Mouse (Mus musculus): ENCODE data around the gene Eif2ak4.

Eif2ak4 gene

DNA sequence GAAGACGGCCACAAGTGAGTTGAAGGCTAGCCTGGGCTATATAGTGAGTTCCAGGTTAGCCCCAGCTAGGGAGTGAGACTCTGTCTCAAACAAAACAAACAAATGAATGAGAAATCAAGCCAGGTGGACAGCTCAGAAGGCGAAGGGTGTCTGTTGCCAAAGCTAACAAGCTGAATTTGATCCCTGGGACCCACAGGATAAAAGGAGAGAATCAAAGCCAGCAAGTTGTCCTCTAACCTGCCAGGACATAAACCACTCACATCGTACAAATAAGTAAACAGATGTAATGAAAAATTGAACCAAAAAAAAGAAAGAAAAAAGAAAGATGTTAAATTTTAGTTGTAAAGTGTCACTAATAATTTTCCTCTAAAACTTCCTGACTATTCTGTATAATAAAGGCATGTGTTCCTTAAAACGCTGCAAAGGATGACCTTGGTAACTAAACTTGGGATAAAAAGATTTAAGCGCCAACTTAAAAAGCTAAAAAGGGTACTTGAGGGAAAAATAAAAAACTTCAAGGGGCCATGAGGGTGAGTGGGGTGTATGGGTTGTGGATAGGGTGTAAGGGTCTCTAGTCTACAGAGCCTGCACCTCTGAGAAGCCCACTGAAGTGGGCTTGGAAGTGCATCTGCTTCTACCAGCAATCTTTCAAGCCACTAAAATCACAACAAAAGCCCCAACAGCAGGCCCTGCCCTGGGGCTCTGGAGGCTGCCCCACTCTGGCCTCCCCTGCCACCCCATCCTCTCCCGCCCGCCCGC, 121.4 kb downstream of the Eif2ak4 start:
- no peak for DNase-seq (ENCODE audit: low spot score in 2 of 2)

DNA sequence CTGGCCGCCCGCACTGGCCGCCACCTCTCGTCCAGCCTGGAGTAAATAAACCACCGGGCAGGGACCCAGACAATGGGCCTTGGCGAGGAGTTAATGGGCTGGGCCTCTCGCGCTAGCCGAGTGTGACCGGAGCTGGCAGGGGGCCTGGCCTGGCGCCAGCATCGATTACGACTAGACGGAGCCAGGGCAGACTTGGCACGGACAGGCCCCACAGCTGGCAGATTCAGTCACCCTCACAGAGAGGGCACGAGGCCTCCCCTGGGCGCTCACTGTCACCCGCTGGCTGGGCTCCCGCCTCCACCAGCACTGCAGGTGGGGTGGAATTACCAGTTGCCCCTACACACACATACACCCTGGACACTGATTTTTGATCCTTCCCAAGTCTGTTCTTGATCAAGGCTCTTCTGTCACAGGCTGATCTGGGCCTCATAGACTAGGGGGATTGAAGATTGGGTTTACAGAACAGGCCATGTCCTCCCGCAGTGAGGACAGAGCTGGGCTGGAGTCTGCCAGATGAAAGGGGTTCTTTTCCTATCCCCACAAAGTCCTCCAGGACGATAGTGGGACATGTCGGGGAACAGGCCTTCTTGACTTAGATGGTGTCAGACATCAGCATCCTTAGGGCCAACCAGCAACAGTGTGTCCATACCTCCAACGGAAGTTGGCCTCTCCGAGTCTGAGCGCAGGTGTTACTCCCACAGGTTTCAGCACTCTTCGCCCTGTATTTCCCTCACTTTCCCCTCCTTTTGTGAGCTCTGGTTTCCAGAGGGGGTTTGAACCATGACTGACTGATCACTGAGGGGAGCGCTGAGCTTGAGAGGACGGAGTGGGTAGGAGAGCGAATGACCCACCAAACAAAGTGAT, 122.3 kb downstream of the Eif2ak4 start:
- peak; percentile 89 to 97 for DNase-seq (ENCODE audit: low spot score in 2 of 2)

DNA sequence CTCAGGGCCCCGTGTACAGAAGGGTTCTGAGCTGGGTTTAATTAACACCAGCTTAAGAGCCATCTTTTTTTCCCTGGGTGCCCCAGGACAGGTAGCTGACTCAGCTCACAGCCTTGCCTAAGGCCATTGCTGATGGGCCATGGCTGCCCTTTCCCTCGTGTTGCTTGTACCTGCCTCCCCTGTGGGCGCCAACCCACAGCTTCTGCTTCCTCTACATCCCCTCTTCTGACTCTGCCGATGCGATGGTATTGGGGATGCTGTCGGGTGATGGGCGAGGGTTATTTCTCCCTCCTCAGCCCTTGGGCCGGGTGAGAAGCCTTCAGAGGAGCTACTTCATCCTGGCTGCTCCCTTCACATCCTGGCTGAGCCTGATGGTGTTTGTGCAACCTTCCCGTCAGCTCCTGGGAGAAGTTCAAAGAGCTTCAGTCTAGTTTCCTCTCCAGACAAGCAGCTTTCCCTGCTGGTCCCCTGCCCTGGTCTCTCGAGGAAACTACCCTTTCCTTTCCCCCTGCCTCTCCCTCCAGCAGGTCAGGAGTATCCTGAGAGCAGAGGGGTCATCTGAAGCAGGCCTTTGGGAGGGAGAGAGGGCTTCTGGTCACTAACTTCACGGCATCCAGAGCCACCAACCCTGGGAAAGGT, 123.5 kb downstream of the Eif2ak4 start:
- DNase-seq (ENCODE audit: low spot score in 2 of 2), result no peak

DNA sequence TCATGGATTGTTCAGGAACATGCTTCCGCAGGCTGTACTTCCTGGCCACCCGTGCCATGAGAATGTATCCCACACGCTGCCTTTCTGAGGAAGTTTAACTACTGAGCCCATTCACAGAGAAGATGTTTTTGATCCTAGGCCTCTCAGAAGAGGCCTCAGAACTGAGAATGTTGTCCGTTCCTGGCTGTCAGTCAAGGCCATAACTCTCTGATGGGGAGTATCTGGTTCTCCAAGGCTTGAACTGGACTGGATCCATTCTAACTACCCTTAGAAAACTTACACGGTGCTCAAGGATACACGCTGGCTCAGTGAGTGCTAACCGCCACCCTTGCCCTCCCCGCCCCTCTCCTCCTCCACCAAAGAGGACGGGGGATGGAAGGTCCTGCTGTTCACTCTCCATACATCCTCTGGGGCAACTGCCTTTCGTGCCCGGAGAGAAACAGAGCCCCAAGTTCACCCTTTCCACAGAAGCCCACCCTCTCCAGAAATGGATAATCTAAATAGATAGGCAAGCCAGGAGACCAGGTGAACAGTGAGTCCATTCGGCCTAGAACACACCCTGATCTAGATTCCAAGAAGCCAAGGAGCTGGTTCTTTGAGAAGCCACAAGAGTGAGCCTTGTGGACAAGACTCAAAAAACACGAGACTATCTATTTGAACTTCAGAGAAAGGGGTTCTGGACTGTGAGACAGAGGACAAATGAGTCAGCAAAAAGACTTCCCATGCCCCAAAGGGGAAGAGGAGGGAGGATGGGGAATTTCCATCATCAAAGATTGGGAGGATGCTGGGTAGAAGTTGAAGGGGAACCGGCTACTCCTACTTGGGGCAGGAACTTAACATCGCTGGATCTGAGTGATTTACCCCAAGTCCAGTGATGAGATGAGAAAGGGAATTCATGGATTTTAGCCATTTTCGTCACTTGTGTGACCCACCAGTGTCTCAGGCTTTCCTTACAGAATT, 124.3 kb downstream of the Eif2ak4 start:
- DNase-seq (ENCODE audit: low spot score in 2 of 2), result no peak

DNA sequence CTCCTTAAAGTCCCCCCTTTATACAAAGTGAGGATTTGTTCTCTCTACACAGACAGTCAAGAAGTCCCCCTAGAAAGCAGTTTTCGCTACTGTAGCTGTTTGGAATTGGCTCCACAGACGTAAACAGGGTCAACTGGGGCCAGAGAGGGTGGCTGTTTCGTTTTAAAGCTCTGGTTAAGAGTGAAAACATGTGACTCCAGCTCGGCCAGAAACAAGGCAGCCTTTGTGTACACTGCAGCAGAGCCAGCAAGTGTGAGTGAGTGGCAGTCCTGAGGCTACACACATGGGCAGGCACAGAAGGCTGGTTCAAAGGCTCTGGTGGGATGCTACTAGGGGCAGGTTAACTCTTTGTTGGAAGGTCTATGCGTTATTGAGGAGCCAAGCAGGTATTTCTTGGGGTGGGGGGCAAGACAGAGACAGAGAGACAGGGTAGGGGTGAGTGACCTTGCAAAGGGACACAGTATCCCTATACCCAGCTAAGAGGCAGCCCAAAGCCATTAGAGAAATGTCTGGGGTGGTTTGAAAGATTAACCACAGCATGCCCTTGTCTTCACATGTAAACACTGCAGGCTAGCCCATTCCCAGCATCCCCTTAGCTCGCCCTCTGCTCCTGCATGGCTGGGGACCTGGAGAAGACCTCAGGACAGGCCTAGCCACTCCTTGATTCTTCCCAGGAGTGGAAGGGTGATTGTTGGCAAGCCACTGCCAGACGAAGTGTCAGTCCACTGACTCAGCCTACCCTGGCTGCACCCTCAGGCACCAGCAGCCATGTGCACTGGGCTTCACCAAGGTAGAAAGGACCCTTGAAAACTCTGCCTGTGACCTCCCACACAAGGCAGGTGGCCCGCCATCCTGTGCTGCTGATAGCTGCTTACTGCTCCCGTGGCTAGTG, 131.9 kb downstream of the Eif2ak4 start:
- DNase-seq (ENCODE audit: low spot score in 2 of 2), result no peak

DNA sequence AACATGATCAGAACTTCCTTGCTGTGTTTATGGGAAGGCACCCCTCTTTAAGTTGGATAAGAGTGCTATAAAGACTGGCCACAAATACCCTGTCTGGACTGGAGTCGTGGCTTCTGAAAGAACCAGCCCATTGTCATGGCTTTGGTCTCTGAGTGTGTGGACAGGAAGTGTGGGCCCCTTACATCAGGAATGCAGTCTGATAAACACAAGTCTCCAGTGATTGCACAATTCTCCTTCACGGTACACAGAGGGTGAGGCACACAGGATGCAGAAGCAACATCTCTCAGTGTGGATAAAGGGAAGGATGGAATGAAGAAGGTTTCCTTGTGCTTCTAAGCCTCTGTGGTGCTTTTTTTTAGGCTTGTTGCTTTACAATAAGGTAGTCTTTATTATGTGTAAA, 133.8 kb downstream of the Eif2ak4 start:
- DNase-seq (ENCODE audit: low spot score in 2 of 2), result no peak

DNA sequence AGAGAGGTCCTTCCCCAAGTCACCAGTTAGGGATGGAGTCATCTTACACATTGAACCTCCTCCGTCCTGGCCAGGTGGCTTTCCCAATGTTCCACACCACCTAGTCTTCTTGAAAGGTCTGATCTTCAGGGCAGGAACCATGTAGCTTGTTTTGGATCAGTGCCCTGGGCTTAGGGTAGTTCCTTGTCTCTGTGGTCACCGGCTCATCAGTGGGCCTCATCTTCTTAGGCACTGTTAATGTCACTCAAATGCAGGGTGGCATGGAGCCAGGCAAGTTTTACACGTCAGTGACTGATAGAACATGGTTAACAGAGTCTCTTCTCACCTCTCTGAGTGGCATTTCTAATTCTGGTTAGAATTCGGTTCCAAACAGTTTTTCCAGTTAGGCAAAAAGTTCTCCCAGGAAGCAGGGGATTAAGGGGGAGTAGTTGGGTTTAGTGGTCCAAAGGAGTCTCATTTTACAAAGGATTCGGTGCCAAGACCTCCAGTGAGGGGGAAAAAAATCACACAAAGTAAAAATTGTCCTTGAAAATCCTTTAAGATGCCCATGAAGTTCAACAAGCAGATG, 134.8 kb downstream of the Eif2ak4 start:
- DNase-seq (ENCODE audit: low spot score in 2 of 2), result no peak

DNA sequence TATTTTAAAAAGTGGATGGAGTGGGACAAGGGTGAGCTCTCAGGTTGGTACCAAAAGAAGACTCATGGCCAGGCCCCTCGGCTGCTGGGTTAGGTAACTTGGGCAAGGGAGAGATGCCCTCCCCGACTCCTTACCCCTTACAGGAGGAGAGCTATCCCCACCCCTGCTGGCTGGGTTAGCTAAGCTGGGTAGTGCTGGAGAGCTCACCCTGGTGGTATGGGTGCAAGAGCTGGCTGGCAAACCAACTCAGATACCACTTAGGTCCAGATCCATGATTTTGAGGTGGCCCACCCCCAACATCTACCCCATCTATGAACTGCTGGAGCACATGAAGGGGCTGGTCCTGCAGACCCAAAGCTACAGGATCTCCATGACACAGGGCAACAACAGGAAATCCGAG, 136.4 kb downstream of the Eif2ak4 start:
- no peak for DNase-seq (ENCODE audit: low spot score in 2 of 2)

All from cerebellum, postnatal 4 days (tissue).